Mouse (Mus musculus): ENCODE measurements around the gene Rab1a. TPM values are rescaled to one million over a fixed set of nuclear protein-coding genes. Genes with fewer than 3 reads are reported as not detected.

The Rab1a gene
- polyA plus RNA-seq, 2 experiments: 53.0 to 80.6 TPM

DNA sequence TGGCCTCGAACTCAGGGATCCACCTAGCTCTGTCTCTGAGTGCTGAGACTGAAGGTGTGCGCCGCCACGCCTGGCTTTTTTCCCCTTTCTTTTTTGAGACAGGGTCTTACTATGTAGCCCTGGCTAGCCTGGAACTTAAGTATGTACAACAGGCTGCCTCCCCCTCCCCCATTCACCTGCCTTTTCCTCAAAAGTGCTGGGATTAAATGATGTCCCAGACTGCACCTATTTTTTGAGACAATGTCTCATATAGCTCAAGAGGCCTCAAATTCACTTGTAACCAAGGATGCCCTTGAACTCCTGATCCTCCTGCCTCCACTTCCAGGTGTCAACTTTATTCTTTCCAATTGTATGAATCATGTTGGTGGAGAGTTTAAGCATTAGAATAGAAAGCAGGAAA lies 24.7 kb downstream of the Rab1a start:
- H3K36me3 ChIP-seq (replicated peaks; ENCODE audit: control insufficient read depth, insufficient read depth, low read depth): peaks cover 59% of the 10 kb centered on the region
- no peak overlapping the region for H3K4me3 ChIP-seq (ENCODE audit: insufficient read depth in 1 of 2, low read depth in 2 of 2, low read length in 2 of 2)
- no peak overlapping the region for H3K9ac ChIP-seq (replicated peaks)
- WGBS (ENCODE audit: insufficient replicate concordance): 86% methylated on average over 4 of the region's 4 CpGs
- H3K27me3 ChIP-seq (ENCODE audit: control insufficient read depth, insufficient read depth, low read length): no peaks in the 10 kb centered on the region
- DNase-seq (ENCODE audit: low read depth in 3 of 3, low spot score in 3 of 3) (no peak), ATAC-seq (ENCODE audit: insufficient read depth) (no peak)
- no peak overlapping the region for H3K27ac ChIP-seq
- TF ChIP-seq EP300 (IDR thresholded peaks at IDR 0.05; ENCODE audit: low read depth) (no peak), CTCF (IDR thresholded peaks at IDR 0.05; ENCODE audit: low read depth) (no peak)
- H3K4me2 ChIP-seq (ENCODE audit: low read depth): no peak overlapping the region
- peaks cover 2 to 10% of the 10 kb centered on the region in 2 experiments; a peak in 3 of 4 replicates for H3K4me1 ChIP-seq (replicated peaks; ENCODE audit: control insufficient read depth in 2 of 2, insufficient read depth in 2 of 2, low read length in 1 of 2)
- no peaks in the 10 kb centered on the region for H3K9me3 ChIP-seq (ENCODE audit: control insufficient read depth, low read length)

DNA sequence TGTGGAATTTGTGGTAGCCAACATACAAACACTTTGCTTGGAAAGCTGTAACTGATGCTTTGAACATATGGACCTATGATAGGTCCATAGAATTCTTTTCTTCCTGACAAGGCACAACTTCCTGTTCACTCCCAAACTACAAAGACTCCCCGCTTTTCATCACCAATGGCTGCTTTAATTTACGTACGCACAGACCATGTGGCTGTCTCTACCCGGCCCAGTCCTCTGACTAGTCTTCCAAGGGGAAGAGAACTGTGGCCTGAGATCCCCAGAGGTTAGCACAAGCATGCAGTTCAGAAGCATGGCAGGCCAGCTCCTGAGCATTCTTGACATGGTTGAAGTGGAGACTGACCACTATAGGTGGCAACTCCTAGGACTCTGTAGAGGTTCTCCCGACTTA lies 27.4 kb downstream of the Rab1a start:
- Histone ChIP-seq H3K4me1 (replicated peaks; ENCODE audit: control insufficient read depth in 2 of 2, insufficient read depth in 2 of 2, low read length in 1 of 2) (peaks cover 3 to 19% of the 10 kb centered on the region in 2 experiments; a peak in 3 of 4 replicates), H3K27me3 (ENCODE audit: control insufficient read depth, insufficient read depth, low read length) (no peaks in the 10 kb centered on the region), H3K36me3 (replicated peaks; ENCODE audit: control insufficient read depth, insufficient read depth, low read depth) (peaks cover 55% of the 10 kb centered on the region), H3K4me3 (ENCODE audit: insufficient read depth in 1 of 2, low read depth in 2 of 2, low read length in 2 of 2) (no peak overlapping the region), H3K4me2 (ENCODE audit: low read depth) (no peak overlapping the region), H3K9ac (replicated peaks) (no peak overlapping the region), H3K9me3 (ENCODE audit: control insufficient read depth, low read length) (no peaks in the 10 kb centered on the region), H3K27ac (no peak overlapping the region)
- DNase-seq (ENCODE audit: low read depth in 3 of 3, low spot score in 3 of 3) (no peak), ATAC-seq (ENCODE audit: insufficient read depth) (no peak)
- TF ChIP-seq EP300 (IDR thresholded peaks at IDR 0.05; ENCODE audit: low read depth) (no peak), CTCF (IDR thresholded peaks at IDR 0.05; ENCODE audit: low read depth) (no peak)
- WGBS (ENCODE audit: insufficient replicate concordance): 73% methylated on average over 5 of the region's 5 CpGs

DNA sequence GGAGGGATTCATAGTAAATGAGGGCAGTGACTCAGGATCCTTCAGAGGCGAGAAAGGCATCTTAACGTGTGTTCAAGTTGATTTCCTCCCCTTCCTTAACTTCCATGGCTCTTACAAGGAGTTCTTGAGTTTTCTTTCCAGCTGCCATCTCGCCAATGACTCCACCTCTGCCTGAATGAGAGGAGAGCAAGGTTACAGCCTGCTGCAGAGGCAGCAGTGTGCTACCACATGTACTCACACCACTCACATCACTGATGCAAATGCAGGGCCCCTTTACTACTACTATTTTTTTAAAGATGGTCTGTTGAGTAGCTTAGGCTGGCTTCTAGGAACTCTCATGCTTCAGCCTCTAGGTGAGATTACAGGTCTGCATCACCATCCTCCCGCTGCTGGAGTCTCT lies 28.1 kb downstream of the Rab1a start:
- Histone ChIP-seq H3K27ac (no peak overlapping the region), H3K9me3 (ENCODE audit: control insufficient read depth, low read length) (no peaks in the 10 kb centered on the region), H3K9ac (replicated peaks) (no peak overlapping the region), H3K4me1 (replicated peaks; ENCODE audit: control insufficient read depth in 2 of 2, insufficient read depth in 2 of 2, low read length in 1 of 2) (peaks cover 3 to 19% of the 10 kb centered on the region in 2 experiments; a peak in 3 of 4 replicates), H3K36me3 (replicated peaks; ENCODE audit: control insufficient read depth, insufficient read depth, low read depth) (peaks cover 55% of the 10 kb centered on the region), H3K4me3 (ENCODE audit: insufficient read depth in 1 of 2, low read depth in 2 of 2, low read length in 2 of 2) (no peak overlapping the region), H3K4me2 (ENCODE audit: low read depth) (no peak overlapping the region), H3K27me3 (ENCODE audit: control insufficient read depth, insufficient read depth, low read length) (no peaks in the 10 kb centered on the region)
- ATAC-seq (ENCODE audit: insufficient read depth): no peak
- 77% methylated on average over 4 of the region's 4 CpGs for WGBS (ENCODE audit: insufficient replicate concordance)
- TF ChIP-seq CTCF (IDR thresholded peaks at IDR 0.05; ENCODE audit: low read depth) (no peak), EP300 (IDR thresholded peaks at IDR 0.05; ENCODE audit: low read depth) (no peak)
- DNase-seq (ENCODE audit: low read depth in 3 of 3, low spot score in 3 of 3): no peak

DNA sequence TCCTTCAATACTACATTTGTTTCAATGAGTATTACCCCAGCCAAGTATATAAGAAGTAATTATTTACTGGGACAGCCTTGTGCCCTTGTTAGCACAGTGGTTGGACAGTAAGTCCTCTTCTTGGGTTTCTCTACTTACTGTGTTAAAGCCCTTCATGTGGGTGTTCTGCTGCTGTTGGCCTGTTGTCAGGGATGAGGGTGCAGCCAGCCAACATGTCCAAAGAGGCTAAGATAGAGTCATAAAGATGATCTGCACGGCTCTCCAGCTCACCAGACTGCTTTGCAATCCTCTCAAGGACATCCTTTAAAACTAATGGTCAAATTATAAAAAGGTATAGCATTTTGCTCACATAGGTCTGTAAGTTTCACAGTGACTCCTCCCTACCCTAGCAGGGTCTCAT lies 29.1 kb downstream of the Rab1a start:
- H3K27ac ChIP-seq: no peak overlapping the region
- H3K27me3 ChIP-seq (ENCODE audit: control insufficient read depth, insufficient read depth, low read length): no peaks in the 10 kb centered on the region
- 65% methylated on average over 1 of the region's 1 CpGs for WGBS (ENCODE audit: insufficient replicate concordance)
- DNase-seq (ENCODE audit: low read depth in 3 of 3, low spot score in 3 of 3) (no peak), ATAC-seq (ENCODE audit: insufficient read depth) (no peak)
- H3K4me2 ChIP-seq (ENCODE audit: low read depth): no peak overlapping the region
- TF ChIP-seq EP300 (IDR thresholded peaks at IDR 0.05; ENCODE audit: low read depth): no peak
- no peak for TF ChIP-seq CTCF (IDR thresholded peaks at IDR 0.05; ENCODE audit: low read depth)
- H3K36me3 ChIP-seq (replicated peaks; ENCODE audit: control insufficient read depth, insufficient read depth, low read depth): peaks cover 50% of the 10 kb centered on the region
- H3K4me3 ChIP-seq (ENCODE audit: insufficient read depth in 1 of 2, low read depth in 2 of 2, low read length in 2 of 2): no peak overlapping the region
- no peak overlapping the region for H3K9ac ChIP-seq (replicated peaks)
- no peaks in the 10 kb centered on the region for H3K9me3 ChIP-seq (ENCODE audit: control insufficient read depth, low read length)
- H3K4me1 ChIP-seq (replicated peaks; ENCODE audit: control insufficient read depth in 2 of 2, insufficient read depth in 2 of 2, low read length in 1 of 2): peaks cover 3 to 19% of the 10 kb centered on the region in 2 experiments; a peak in 3 of 4 replicates

DNA sequence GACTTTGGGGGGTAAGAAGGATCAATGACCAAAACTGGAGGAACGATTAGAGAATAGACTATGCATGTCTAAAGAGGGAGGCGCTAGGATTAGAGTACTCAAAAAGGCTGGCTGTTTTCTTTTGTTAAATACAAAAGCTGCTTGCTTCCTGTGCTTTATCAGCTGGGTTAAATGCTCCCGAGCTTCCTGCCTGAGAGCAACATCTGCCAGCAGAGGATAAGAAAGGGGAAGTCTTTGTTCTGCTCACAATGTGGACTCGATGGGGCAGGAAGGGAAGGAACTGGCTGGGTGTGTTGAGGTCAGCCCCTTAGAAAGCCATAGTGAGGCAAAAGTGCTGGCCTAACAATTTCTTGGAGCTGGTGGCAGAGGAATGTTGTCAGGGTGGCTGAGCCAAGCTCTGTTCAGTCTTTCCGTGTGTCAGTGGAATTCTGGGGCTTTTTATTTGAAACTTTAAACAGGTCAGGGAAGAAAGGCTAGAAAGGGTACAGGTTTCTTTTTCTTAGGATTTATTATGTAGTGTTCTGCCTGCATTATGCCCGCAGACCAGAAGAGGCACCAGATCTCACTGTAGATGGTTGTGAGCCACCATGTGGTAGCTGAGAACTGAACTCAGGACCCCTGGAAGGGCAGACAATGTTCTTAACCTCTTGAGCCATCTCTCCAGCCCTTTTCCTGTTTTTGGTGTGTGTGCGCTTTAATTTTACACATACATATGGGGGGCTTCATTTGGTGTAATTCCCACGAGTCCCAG lies 30.1 kb downstream of the Rab1a start:
- H3K4me1 ChIP-seq (replicated peaks; ENCODE audit: control insufficient read depth in 2 of 2, insufficient read depth in 2 of 2, low read length in 1 of 2): peaks cover 3 to 19% of the 10 kb centered on the region in 2 experiments; a peak in 3 of 4 replicates
- H3K36me3 ChIP-seq (replicated peaks; ENCODE audit: control insufficient read depth, insufficient read depth, low read depth): peaks cover 49% of the 10 kb centered on the region
- DNase-seq (ENCODE audit: low read depth in 3 of 3, low spot score in 3 of 3) (peak; percentile 46 to 51 (median 47)), ATAC-seq (ENCODE audit: insufficient read depth) (peak; percentile 79)
- WGBS (ENCODE audit: insufficient replicate concordance): 16% methylated on average over 8 of the region's 8 CpGs
- H3K4me2 ChIP-seq (ENCODE audit: low read depth): no peak overlapping the region
- H3K27me3 ChIP-seq (ENCODE audit: control insufficient read depth, insufficient read depth, low read length): no peaks in the 10 kb centered on the region
- TF ChIP-seq EP300 (IDR thresholded peaks at IDR 0.05; ENCODE audit: low read depth): peak; percentile 50
- TF ChIP-seq CTCF (IDR thresholded peaks at IDR 0.05; ENCODE audit: low read depth): peak; percentile 22; the same call in 1 of the 2 replicates
- 0 out of 2 replicates have a peak overlapping the region, but pooled peaks have one; percentile 13 for H3K9ac ChIP-seq (replicated peaks)
- H3K27ac ChIP-seq: peak overlapping the region; percentile 33
- H3K4me3 ChIP-seq (ENCODE audit: insufficient read depth in 1 of 2, low read depth in 2 of 2, low read length in 2 of 2): no peak overlapping the region
- no peaks in the 10 kb centered on the region for H3K9me3 ChIP-seq (ENCODE audit: control insufficient read depth, low read length)
